Mouse (Mus musculus): Measurements from ENCODE around the gene Tmem143.
A peak's percentile ranks its signal among the peaks of the same experiment; 100 is the strongest.
"Not testable (repeated sequence)": the region's sequence is repeated elsewhere in the genome, so short reads cannot be mapped to it uniquely, and the experiment has no call there.

Gene Tmem143

GRCm38 (mm10) chr7:45922928-45923761 is 26.4 kb downstream of the Tmem143 start:
- peak; percentile 89 to 96 for DNase-seq (ENCODE audit: low spot score in 2 of 2)

- DNase-seq (ENCODE audit: low spot score in 2 of 2), result peak in 1 of 2 experiments; percentile 36
These were observed 27.2 kb downstream of the Tmem143 start, which contains the start of gene Ccdc114 for GRCm38 (mm10) chr7:45923762-45924428. Ccdc114 (plus strand) TSS chr7:45924072.

GRCm38 (mm10) chr7:45924429-45924816 is 27.7 kb downstream of the Tmem143 start:
- no peak for DNase-seq (ENCODE audit: low spot score in 2 of 2)

- no peak for DNase-seq (ENCODE audit: low spot score in 2 of 2)
These were observed 32.0 kb downstream of the Tmem143 start for GRCm38 (mm10) chr7:45928626-45929295.

- DNase-seq (ENCODE audit: low spot score in 2 of 2), result no peak
These were observed 32.9 kb downstream of the Tmem143 start for GRCm38 (mm10) chr7:45929688-45930087.

- DNase-seq (ENCODE audit: low spot score in 2 of 2), result not testable (repeated sequence)
These were observed 37.0 kb downstream of the Tmem143 start for GRCm38 (mm10) chr7:45933766-45934165.

GRCm38 (mm10) chr7:45935114-45935513 is 38.4 kb downstream of the Tmem143 start:
- DNase-seq (ENCODE audit: low spot score in 2 of 2), result peak in 1 of 2 experiments; percentile 55

- DNase-seq (ENCODE audit: low spot score in 2 of 2), result no peak
These were observed 43.1 kb downstream of the Tmem143 start for GRCm38 (mm10) chr7:45939836-45940235.

- DNase-seq (ENCODE audit: low spot score in 2 of 2), result no peak
These were observed 45.2 kb downstream of the Tmem143 start for GRCm38 (mm10) chr7:45941986-45942385.

- DNase-seq (ENCODE audit: low spot score in 2 of 2), result not testable (repeated sequence)
These were observed 46.5 kb downstream of the Tmem143 start for GRCm38 (mm10) chr7:45943280-45943679.

- peak in 1 of 2 experiments; percentile 25 for DNase-seq (ENCODE audit: low spot score in 2 of 2)
These were observed 52.3 kb downstream of the Tmem143 start for GRCm38 (mm10) chr7:45949061-45949460.

- no peak for DNase-seq (ENCODE audit: low spot score in 2 of 2)
These were observed 59.9 kb downstream of the Tmem143 start for GRCm38 (mm10) chr7:45956611-45957010.
